Mouse (Mus musculus): ENCODE measurements around the gene Cntnap1. TPM values are rescaled to one million over a fixed set of nuclear protein-coding genes. Genes with fewer than 3 reads are reported as not detected.

Cntnap1 gene
- total and polyA plus RNA-seq, 2 experiments from 2014 or later: 3.2 to 15.0 TPM

DNA sequence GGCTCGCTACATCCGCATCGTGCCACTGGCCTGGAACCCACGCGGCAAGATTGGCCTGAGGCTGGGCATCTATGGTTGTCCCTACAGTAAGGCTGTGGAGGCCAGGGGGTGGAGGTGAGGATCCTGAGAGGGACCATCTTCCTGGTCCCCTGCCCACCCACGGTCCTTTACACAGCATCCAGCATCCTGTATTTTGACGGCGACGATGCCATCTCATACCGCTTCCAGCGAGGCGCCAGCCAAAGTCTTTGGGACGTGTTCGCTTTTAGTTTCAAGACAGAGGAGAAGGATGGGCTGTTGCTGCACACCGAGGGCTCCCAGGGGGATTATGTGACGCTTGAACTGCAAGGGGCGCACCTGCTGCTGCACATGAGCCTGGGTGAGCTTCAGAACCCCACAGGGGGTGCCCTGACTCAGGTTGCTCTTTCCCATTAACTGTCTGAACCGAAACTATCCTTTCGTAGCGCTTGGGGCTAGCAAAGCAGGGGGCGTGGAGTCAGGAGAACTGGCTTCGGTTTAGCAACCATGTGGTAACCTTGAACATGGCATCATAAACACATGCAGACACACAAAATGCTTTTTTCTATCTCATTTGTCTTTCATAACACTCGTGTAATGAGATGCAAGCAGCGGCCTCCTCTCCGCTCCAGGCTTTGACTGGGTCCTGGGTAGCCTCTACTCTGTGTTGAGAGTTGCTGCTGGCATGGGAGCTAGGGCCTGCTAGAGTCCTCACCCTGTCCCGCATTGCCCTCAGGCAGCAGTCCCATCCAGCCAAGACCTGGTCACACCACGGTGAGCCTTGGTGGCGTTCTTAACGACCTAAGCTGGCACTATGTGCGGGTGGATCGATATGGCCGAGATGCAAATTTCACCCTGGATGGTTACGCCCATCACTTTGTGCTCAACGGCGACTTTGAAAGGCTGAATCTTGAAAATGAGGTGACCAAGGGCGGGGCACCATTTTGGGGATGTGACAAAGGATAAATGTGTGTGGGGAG lies 8.0 kb downstream of the Cntnap1 start:
- H3K9ac ChIP-seq (replicated peaks; ENCODE audit: low read length, poor library complexity, severe bottlenecking): peak overlapping the region; percentile 29; the same call in 1 of the 2 replicates

DNA sequence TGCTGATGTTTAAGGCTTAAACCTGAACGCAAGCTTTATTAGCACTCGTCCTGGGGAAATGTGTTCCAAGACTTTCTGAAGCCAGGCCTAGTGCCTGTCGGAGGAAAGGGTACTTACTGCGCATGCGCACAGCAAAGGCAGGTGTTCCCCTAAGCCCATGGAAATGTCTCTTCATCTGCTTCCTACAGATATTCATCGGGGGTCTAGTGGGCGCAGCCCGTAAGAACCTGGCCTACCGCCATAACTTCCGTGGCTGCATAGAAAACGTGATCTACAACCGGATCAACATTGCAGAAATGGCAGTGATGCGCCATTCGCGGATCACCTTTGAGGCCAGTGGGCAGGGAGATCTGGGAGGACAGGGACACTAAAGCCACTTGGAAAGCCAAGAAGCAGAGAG lies 9.0 kb downstream of the Cntnap1 start:
- no peak for ATAC-seq (ENCODE audit: low FRiP score)
- Histone ChIP-seq H3K4me2 (ENCODE audit: low read depth, low read length, poor library complexity, severe bottlenecking) (no peak overlapping the region), H3K27ac (ENCODE audit: low read depth, low read length) (no peak overlapping the region), H3K4me3 (ENCODE audit: low read depth, low read length) (no peak overlapping the region), H3K36me3 (ENCODE audit: insufficient read depth, low read length) (peaks cover 19% of the 10 kb centered on the region; the same call in 1 of the 2 replicates), H3K9me3 (ENCODE audit: low read length) (no peaks in the 10 kb centered on the region), H3K9ac (replicated peaks; ENCODE audit: low read length, poor library complexity, severe bottlenecking) (no peak overlapping the region), H3K4me1 (ENCODE audit: insufficient read depth, low read length) (peaks cover 10% of the 10 kb centered on the region), H3K27me3 (ENCODE audit: insufficient read depth, low read length) (0 out of 2 replicates have a peak, but pooled peaks cover 7% of the 10 kb centered on the region)
- DNase-seq (ENCODE audit: low spot score): no peak
- TF ChIP-seq CTCF (IDR thresholded peaks at IDR 0.05): no peak
- WGBS: 80% methylated on average over 15 of the region's 15 CpGs

More for the DNA sequence above, 8.0 kb downstream of the Cntnap1 start:
- peaks cover 10% of the 10 kb centered on the region; the same call in 1 of the 2 replicates for H3K36me3 ChIP-seq (ENCODE audit: insufficient read depth, low read length)
- H3K4me1 ChIP-seq (ENCODE audit: insufficient read depth, low read length): peaks cover 13% of the 10 kb centered on the region
- 52% methylated on average over 36 of the region's 36 CpGs for WGBS
- no peak for TF ChIP-seq CTCF (IDR thresholded peaks at IDR 0.05)
- H3K4me2 ChIP-seq (ENCODE audit: low read depth, low read length, poor library complexity, severe bottlenecking): peak overlapping the region; percentile 53
- H3K27me3 ChIP-seq (ENCODE audit: insufficient read depth, low read length): 0 out of 2 replicates have a peak, but pooled peaks cover 7% of the 10 kb centered on the region
- DNase-seq (ENCODE audit: low spot score) (no peak), ATAC-seq (ENCODE audit: low FRiP score) (no peak)
- no peaks in the 10 kb centered on the region for H3K9me3 ChIP-seq (ENCODE audit: low read length)
- H3K27ac ChIP-seq (ENCODE audit: low read depth, low read length): no peak overlapping the region
- peak overlapping the region; percentile 48; the same call in 1 of the 2 replicates for H3K4me3 ChIP-seq (ENCODE audit: low read depth, low read length)

DNA sequence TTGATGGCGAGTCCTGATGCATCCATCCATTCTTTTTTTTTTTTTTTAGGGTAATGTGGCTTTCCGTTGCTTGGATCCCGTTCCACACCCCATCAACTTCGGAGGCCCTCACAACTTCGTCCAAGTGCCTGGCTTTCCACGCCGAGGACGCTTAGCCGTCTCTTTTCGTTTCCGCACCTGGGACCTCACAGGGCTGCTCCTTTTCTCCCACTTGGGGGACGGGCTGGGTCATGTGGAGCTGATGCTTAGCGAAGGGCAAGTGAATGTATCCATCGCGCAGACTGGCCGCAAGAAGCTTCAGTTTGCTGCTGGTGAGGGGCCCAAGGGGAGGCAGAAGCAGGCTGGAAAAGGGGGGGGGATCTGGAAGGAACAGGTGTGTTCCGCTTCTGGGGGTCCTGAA lies 9.9 kb downstream of the Cntnap1 start:
- TF ChIP-seq CTCF (IDR thresholded peaks at IDR 0.05): no peak
- Histone ChIP-seq H3K4me2 (ENCODE audit: low read depth, low read length, poor library complexity, severe bottlenecking) (no peak overlapping the region), H3K27me3 (ENCODE audit: insufficient read depth, low read length) (0 out of 2 replicates have a peak, but pooled peaks cover 7% of the 10 kb centered on the region), H3K4me3 (ENCODE audit: low read depth, low read length) (no peak overlapping the region), H3K27ac (ENCODE audit: low read depth, low read length) (no peak overlapping the region), H3K36me3 (ENCODE audit: insufficient read depth, low read length) (peaks cover 27% of the 10 kb centered on the region), H3K4me1 (ENCODE audit: insufficient read depth, low read length) (peaks cover 5% of the 10 kb centered on the region; the same call in 1 of the 2 replicates), H3K9me3 (ENCODE audit: low read length) (no peaks in the 10 kb centered on the region), H3K9ac (replicated peaks; ENCODE audit: low read length, poor library complexity, severe bottlenecking) (no peak overlapping the region)
- 64% methylated on average over 17 of the region's 17 CpGs for WGBS
- DNase-seq (ENCODE audit: low spot score): no peak
- ATAC-seq (ENCODE audit: low FRiP score): no peak

DNA sequence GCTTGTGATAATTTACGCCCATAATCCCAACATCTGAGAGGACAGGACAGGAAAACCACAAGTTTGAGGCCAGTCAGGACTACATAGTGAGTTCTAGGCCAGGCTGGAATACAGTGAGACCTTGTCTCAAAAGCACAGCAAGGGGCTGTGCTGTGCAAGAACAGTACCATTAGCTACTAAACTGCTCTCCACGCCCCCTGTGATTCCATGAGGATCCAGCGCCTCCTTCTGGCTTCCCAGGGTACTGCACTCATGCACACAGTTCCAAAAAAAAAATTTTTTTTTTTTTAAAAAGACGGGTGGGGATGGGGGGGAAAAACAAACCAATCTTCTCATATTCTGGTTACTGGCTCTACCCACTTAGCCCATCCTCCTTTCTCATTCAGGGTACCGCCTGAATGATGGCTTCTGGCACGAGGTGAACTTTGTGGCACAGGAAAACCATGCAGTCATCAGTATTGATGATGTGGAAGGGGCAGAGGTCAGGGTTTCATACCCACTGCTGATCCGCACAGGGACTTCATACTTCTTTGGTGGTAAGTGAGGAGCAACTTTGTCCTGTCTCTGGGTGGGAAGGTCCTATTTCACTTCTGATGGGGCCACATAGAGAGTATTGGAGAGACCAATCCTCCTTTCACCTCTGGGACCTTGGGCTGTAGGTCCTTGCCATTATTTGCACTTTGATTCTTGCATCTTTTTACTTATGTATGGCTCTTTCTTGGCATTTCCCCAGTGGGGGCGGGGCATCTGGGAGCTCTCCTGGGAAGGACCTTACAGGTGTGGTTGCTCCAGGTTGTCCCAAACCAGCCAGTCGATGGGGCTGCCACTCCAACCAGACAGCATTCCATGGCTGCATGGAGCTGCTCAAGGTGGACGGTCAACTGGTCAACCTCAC lies 10.8 kb downstream of the Cntnap1 start:
- no peak for ATAC-seq (ENCODE audit: low FRiP score)
- TF ChIP-seq CTCF (IDR thresholded peaks at IDR 0.05): peak; percentile 89

DNA sequence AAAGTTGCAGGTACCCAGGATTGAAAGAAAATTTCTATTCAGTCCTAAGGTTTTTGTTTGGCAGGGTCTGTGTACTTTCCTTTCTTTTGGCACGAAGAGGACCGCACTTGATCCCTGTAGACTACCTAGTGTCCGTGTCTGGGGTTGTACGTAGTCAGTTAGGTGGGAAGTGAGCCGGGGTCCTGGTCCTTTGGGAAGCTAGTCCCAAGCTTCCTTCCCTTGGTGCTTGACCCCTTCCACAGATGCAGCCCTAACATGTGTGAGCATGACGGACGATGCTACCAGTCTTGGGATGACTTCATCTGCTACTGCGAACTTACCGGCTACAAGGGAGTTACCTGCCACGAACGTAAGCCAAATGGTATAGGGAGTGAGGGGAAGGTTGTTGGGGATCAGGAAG lies 11.6 kb downstream of the Cntnap1 start:
- H3K4me1 ChIP-seq (ENCODE audit: insufficient read depth, low read length): 0 out of 2 replicates have a peak, but pooled peaks cover 4% of the 10 kb centered on the region
- H3K9me3 ChIP-seq (ENCODE audit: low read length): no peaks in the 10 kb centered on the region
- H3K4me3 ChIP-seq (ENCODE audit: low read depth, low read length): no peak overlapping the region
- ATAC-seq (ENCODE audit: low FRiP score) (no peak), DNase-seq (ENCODE audit: low spot score) (no peak)
- H3K9ac ChIP-seq (replicated peaks; ENCODE audit: low read length, poor library complexity, severe bottlenecking): no peak overlapping the region
- H3K27ac ChIP-seq (ENCODE audit: low read depth, low read length): no peak overlapping the region
- no peak for TF ChIP-seq CTCF (IDR thresholded peaks at IDR 0.05)
- peaks cover 40% of the 10 kb centered on the region for H3K36me3 ChIP-seq (ENCODE audit: insufficient read depth, low read length)
- no peak overlapping the region for H3K4me2 ChIP-seq (ENCODE audit: low read depth, low read length, poor library complexity, severe bottlenecking)
- 0 out of 2 replicates have a peak, but pooled peaks cover 7% of the 10 kb centered on the region for H3K27me3 ChIP-seq (ENCODE audit: insufficient read depth, low read length)
- 93% methylated on average over 11 of the region's 11 CpGs for WGBS

More for the DNA sequence above, 10.8 kb downstream of the Cntnap1 start:
- DNase-seq (ENCODE audit: low spot score): peak; percentile 82
- H3K4me2 ChIP-seq (ENCODE audit: low read depth, low read length, poor library complexity, severe bottlenecking): no peak overlapping the region
- H3K9me3 ChIP-seq (ENCODE audit: low read length): no peaks in the 10 kb centered on the region
- H3K36me3 ChIP-seq (ENCODE audit: insufficient read depth, low read length): peaks cover 32% of the 10 kb centered on the region
- 0 out of 2 replicates have a peak, but pooled peaks cover 7% of the 10 kb centered on the region for H3K27me3 ChIP-seq (ENCODE audit: insufficient read depth, low read length)
- no peak overlapping the region for H3K9ac ChIP-seq (replicated peaks; ENCODE audit: low read length, poor library complexity, severe bottlenecking)
- H3K4me1 ChIP-seq (ENCODE audit: insufficient read depth, low read length): 0 out of 2 replicates have a peak, but pooled peaks cover 4% of the 10 kb centered on the region
- 43% methylated on average over 10 of the region's 10 CpGs for WGBS
- H3K4me3 ChIP-seq (ENCODE audit: low read depth, low read length): no peak overlapping the region
- H3K27ac ChIP-seq (ENCODE audit: low read depth, low read length): no peak overlapping the region
